Mouse (Mus musculus) spleen, postnatal 14 days (tissue): ENCODE results near the gene Gm773.
"Not testable (repeated sequence)": the region's sequence is repeated elsewhere in the genome, so short reads cannot be mapped to it uniquely, and the experiment has no call there.

Source experiments
- DNase-seq, 2 experiments: peaks; one replicate each; pipeline ENCODE4 v3.0.0; 2021 to 2022; ENCODE audit warnings: low spot score in 2 of 2

Gm773 gene

GRCm38 (mm10) chrX:56212771-56213170 is at the start of gene Gm773:
Gm773 (minus strand) TSS chrX:56212881.
- DNase-seq: no peak

GRCm38 (mm10) chrX:56186449-56186848 is 26.2 kb downstream of the Gm773 start:
- not testable (repeated sequence) for DNase-seq

GRCm38 (mm10) chrX:56151396-56151795 is 61.3 kb downstream of the Gm773 start:
- DNase-seq: no peak
